Comparison of ENCODE assay signal across 17 mouse cellular contexts in the genomic region with DNA sequence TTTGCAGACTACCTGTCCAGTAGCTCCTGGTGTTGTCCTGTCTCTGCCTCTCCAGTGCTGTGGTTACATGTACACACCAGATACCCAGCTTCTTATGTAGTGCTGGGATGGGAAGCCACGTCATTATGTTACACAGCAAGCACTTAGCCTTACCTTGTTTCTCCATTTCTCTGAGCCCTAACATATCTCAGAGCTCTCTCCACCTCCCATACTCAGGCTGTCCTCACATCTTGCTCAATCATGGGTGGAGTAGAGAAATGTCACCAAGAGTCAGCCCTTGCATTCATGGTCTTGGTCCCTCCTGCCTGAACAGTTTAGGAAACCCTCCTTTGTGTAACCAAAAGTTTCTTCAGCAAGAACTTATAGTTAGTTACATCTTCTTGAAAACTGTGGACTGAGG. TPM values are rescaled to one million over a fixed set of nuclear protein-coding genes. Genes with fewer than 3 reads are reported as not detected.
DNase-seq lines count a peak whose midpoint lies in the region; ATAC-seq and TF ChIP-seq lines count a peak whose summit lies in the region.
"Had no signal": no experiment of that assay in that cellular context is flagged by ENCODE, and none has a peak within 500 bp of the region (broad histone marks: within the 10 kb centered on the region; RNA-seq: fewer than 3 reads in every experiment).

No protein-coding gene starts in this region.

- peaks cover 12% of the 10 kb centered on the region for H3K36me3 ChIP-seq in heart, adult 2 months (ENCODE audit: control insufficient read depth, insufficient read depth, low read length)
- no peaks in the 10 kb centered on the region for H3K36me3 ChIP-seq in liver, adult 2 months (ENCODE audit: control insufficient read depth, insufficient read depth, low read length)
- H3K36me3 ChIP-seq: kidney, embryonic 15.5 days had no signal

- no peak for TF ChIP-seq EP300 in heart, adult 2 months (IDR thresholded peaks at IDR 0.05; ENCODE audit: insufficient read depth, low read depth, low read length)

- ATAC-seq in megakaryocyte, adult 5-6 weeks (ENCODE audit: poor library complexity, severe bottlenecking): peak; percentile 86
- ATAC-seq: hindbrain, postnatal 0 days; intestine, postnatal 0 days; midbrain, embryonic 16.5 days had no signal

- H3K79me2 ChIP-seq in heart, adult 2 months (replicated peaks; ENCODE audit: control insufficient read depth, insufficient read depth, low read length): peaks cover 2% of the 10 kb centered on the region; the same call in 1 of the 2 replicates
- H3K79me2 ChIP-seq in liver, adult 2 months (ENCODE audit: control insufficient read depth, insufficient read depth, low read length): peaks cover 31% of the 10 kb centered on the region; the same call in 1 of the 2 replicates

- WGBS in heart, adult 2 months: 48% methylated on average over 1 of the region's 1 CpGs
- WGBS in liver, adult 2 months: 76% methylated on average over 1 of the region's 1 CpGs
- WGBS in bone marrow, adult 2 months: 40% methylated on average over 1 of the region's 1 CpGs

- no peak overlapping the region for H3K4me3 ChIP-seq in heart, adult 2 months
- H3K4me3 ChIP-seq in liver, adult 2 months (ENCODE audit: insufficient read depth, low read depth, low read length): no peak overlapping the region
- no peak overlapping the region for H3K4me3 ChIP-seq in bone marrow, adult 2 months (replicated peaks; ENCODE audit: control insufficient read depth, low read depth, low read length)
- H3K4me3 ChIP-seq: kidney, embryonic 15.5 days had no signal

- H3K27me3 ChIP-seq in heart, adult 2 months (ENCODE audit: control insufficient read depth, insufficient read depth, low read length): no peaks in the 10 kb centered on the region
- H3K27me3 ChIP-seq in liver, adult 2 months (ENCODE audit: control insufficient read depth, insufficient read depth, low read length): no peaks in the 10 kb centered on the region
- H3K27me3 ChIP-seq: CH12.LX; kidney, embryonic 15.5 days had no signal

- no peak for DNase-seq in heart, adult 2 months
- DNase-seq in heart, postnatal 25 days (ENCODE audit: low spot score): no peak
- peak; percentile 11 for DNase-seq in liver, adult 2 months (ENCODE audit: extremely low read depth, low read depth, low spot score)
- DNase-seq in liver: no peak
- no peak for DNase-seq in ovary, adult 18-20 months (ENCODE audit: low spot score)
- no peak for DNase-seq in ovary, postnatal 14 days (ENCODE audit: low spot score)
- DNase-seq: adrenal gland, postnatal 25 days; cerebellum, adult 11-12 months; cerebellum, postnatal 25 days; thymus, postnatal 14 days had no signal

- no peak for TF ChIP-seq CTCF in heart, adult 2 months (IDR thresholded peaks at IDR 0.05)
- TF ChIP-seq CTCF in liver, adult 2 months (IDR thresholded peaks at IDR 0.05; ENCODE audit: low read depth, low read length): no peak
- no peak for TF ChIP-seq CTCF in bone marrow, adult 2 months (IDR thresholded peaks at IDR 0.05; ENCODE audit: control insufficient read depth, insufficient read depth, low read length)

- intact Hi-C loops in heart, adult 2 months (cut with DNase I): no loop called here
- intact Hi-C loops in heart, postnatal 25 days (cut with DNase I): no loop called here

- no peak overlapping the region for H3K9ac ChIP-seq in heart, adult 2 months (ENCODE audit: low read depth, low read length)
- H3K9ac ChIP-seq in liver, adult 2 months (ENCODE audit: low read depth, low read length): no peak overlapping the region
- H3K9ac ChIP-seq: kidney, embryonic 15.5 days had no signal

- TF ChIP-seq POLR2A in heart, adult 2 months (IDR thresholded peaks at IDR 0.05; ENCODE audit: insufficient read depth, low read depth, low read length): no peak
- TF ChIP-seq POLR2A in liver, adult 2 months (IDR thresholded peaks at IDR 0.05; ENCODE audit: extremely low read depth, insufficient read depth, low read length): no peak
- no peak for TF ChIP-seq POLR2A in bone marrow, adult 2 months (IDR thresholded peaks at IDR 0.05; ENCODE audit: borderline replicate concordance, control insufficient read depth, low read depth, low read length)

- H3K27ac ChIP-seq in heart, adult 2 months: peak overlapping the region; percentile 62
- no peak overlapping the region for H3K27ac ChIP-seq in liver, adult 2 months (replicated peaks; ENCODE audit: insufficient read depth, low read depth, low read length)
- H3K27ac ChIP-seq in bone marrow, adult 2 months (ENCODE audit: control insufficient read depth, insufficient read depth, low read depth, low read length, poor library complexity): peak overlapping the region; percentile 43; the same call in 1 of the 2 replicates
- H3K27ac ChIP-seq: hindbrain, postnatal 0 days; kidney, embryonic 15.5 days had no signal

- peaks cover 28% of the 10 kb centered on the region for H3K4me1 ChIP-seq in heart, adult 2 months (ENCODE audit: control insufficient read depth, insufficient read depth, low read length)
- peaks cover 9% of the 10 kb centered on the region for H3K4me1 ChIP-seq in liver, adult 2 months (ENCODE audit: control insufficient read depth, insufficient read depth, low read length)
- H3K4me1 ChIP-seq in bone marrow, adult 2 months (ENCODE audit: control insufficient read depth, insufficient read depth, low read length): peaks cover 16% of the 10 kb centered on the region

RNA-seq across cellular contexts. Expression of a gene that starts 6.2 kb away (rescaled TPM):
- total RNA-seq in heart, adult 2 months (2021): 10 to 100 TPM; 67.6 to 74.3 TPM
- 146 and 164 TPM in 2 replicates for polyA plus RNA-seq in heart, adult 2 months (2012; rRNA removed)
- total RNA-seq in heart, postnatal 25 days (2021): 10 to 100 TPM; 56.2 to 63.1 TPM
- 12.2 and 16.2 TPM in 2 replicates for total RNA-seq in liver, adult 2 months (2014; rRNA removed)
- 27.7 and 29.3 TPM in 2 replicates for polyA plus RNA-seq in liver, adult 2 months (2012; rRNA removed)
- 9.1 and 23.7 TPM in 2 replicates for polyA plus RNA-seq in bone marrow, adult 2 months (2011; ENCODE audit: insufficient read depth, insufficient read length, low replicate concordance, missing spikeins)
- total RNA-seq in megakaryocyte, adult 5-6 weeks (2015): 53.1 and 60.1 TPM in 2 replicates
- total RNA-seq in megakaryocyte, adult 5-6 weeks (2017): 46.6 and 60.7 TPM in 2 replicates

RNA-seq across cellular contexts. Expression of a gene that starts 46.6 kb away (rescaled TPM):
- 10 to 100 TPM; 11.1 to 13.3 TPM for total RNA-seq in heart, adult 2 months (2021)
- 10.6 and 15.3 TPM in 2 replicates for polyA plus RNA-seq in heart, adult 2 months (2012; rRNA removed)
- 10 to 100 TPM; 12.4 to 16.3 TPM for total RNA-seq in heart, postnatal 25 days (2021)
- 8.8 and 9.4 TPM in 2 replicates for total RNA-seq in liver, adult 2 months (2014; rRNA removed)
- 3.1 and 4.5 TPM in 2 replicates for polyA plus RNA-seq in liver, adult 2 months (2012; rRNA removed)
- polyA plus RNA-seq in bone marrow, adult 2 months (2011; ENCODE audit: insufficient read depth, insufficient read length, low replicate concordance, missing spikeins): 14.1 and 19.9 TPM in 2 replicates
- total RNA-seq in megakaryocyte, adult 5-6 weeks (2015): 24.4 and 28.4 TPM in 2 replicates
- total RNA-seq in megakaryocyte, adult 5-6 weeks (2017): 77.8 and 95.8 TPM in 2 replicates

RNA-seq across cellular contexts. Expression of a gene that starts 53.7 kb away (rescaled TPM):
- 1 to 10 TPM; 7.7 to 9.0 TPM for total RNA-seq in heart, adult 2 months (2021)
- polyA plus RNA-seq in heart, adult 2 months (2012; rRNA removed): 10.1 and 11.9 TPM in 2 replicates
- 10 to 100 TPM in 1 of 2 experiments, 1 to 10 TPM in 1; 7.9 to 10.4 TPM for total RNA-seq in heart, postnatal 25 days (2021)
- total RNA-seq in liver, adult 2 months (2014; rRNA removed): 16.0 and 33.4 TPM in 2 replicates
- 12.4 and 19.2 TPM in 2 replicates for polyA plus RNA-seq in liver, adult 2 months (2012; rRNA removed)
- 297 and 316 TPM in 2 replicates for polyA plus RNA-seq in bone marrow, adult 2 months (2011; ENCODE audit: insufficient read depth, insufficient read length, low replicate concordance, missing spikeins)
- total RNA-seq in megakaryocyte, adult 5-6 weeks (2015): 25.4 and 27.1 TPM in 2 replicates
- total RNA-seq in megakaryocyte, adult 5-6 weeks (2017): 42.3 and 49.8 TPM in 2 replicates
